Mouse (Mus musculus) olfactory bulb, adult 2 months (tissue): ENCODE results near the gene Tmem190. TPM values are rescaled to one million over a fixed set of nuclear protein-coding genes. Genes with fewer than 3 reads are reported as not detected.

Experiments used
- H3K27ac ChIP-seq: fragments of 200-500 bp; 2 replicates; pipeline ENCODE4 v1.5.1; 2012; ENCODE audit warnings: low read depth, low read length; ENCODE audit not compliant: insufficient read depth
- H3K4me1 ChIP-seq: fragments of 200-500 bp; 2 replicates; pipeline ENCODE4 v1.6.1; 2012; ENCODE audit warnings: low read length; ENCODE audit not compliant: control insufficient read depth, insufficient read depth
- H3K4me3 ChIP-seq: fragments of 200-500 bp; 2 replicates; pipeline ENCODE4 v1.5.1; 2012; ENCODE audit warnings: mild to moderate bottlenecking, low read depth, low read length, moderate library complexity; ENCODE audit not compliant: insufficient read depth
- CTCF ChIP-seq: fragments of 200-500 bp; IDR thresholded peaks from 2 replicates; pipeline ENCODE4 v1.5.1; 2012; ENCODE audit warnings: low read depth, mild to moderate bottlenecking, low read length, moderate library complexity; ENCODE audit not compliant: insufficient read depth
- POLR2A ChIP-seq: fragments of 200-500 bp; IDR thresholded peaks from 2 replicates; pipeline ENCODE4 v1.6.1; 2012; ENCODE audit warnings: mild to moderate bottlenecking, low read depth, low read length, moderate library complexity; ENCODE audit not compliant: insufficient read depth
- WGBS: fragments of 180-500 bp; shearing (Covaris S2); methylation state at CpG from one replicate; pipeline ENCODE4 v1.1.7; 2018; 5-methylcytosine and 5-hydroxymethylcytosine counted together
- polyA plus RNA-seq: library from polyadenylated mRNA; stranded (reverse); fragments of >200 nt; gene quantifications from 2 replicates; pipeline ENCODE4 v1.2.4, GENCODE M21; 2012; ENCODE audit warnings: low replicate concordance; ENCODE audit not compliant: missing spikeins, insufficient read depth, insufficient read length

Gene Tmem190
- polyA plus RNA-seq, 1 experiment, result not detected

GRCm38 (mm10) chr7:4771202-4771601, 11.5 kb upstream of the Tmem190 start, which contains the start of gene Fam71e2:
Gene Fam71e2, minus strand, starts transcription at chr7:4771302.
- TF ChIP-seq CTCF, result no peak
- no peak for TF ChIP-seq POLR2A
- WGBS, result 77% methylated on average over 5 of the region's 5 CpGs
- H3K4me3 ChIP-seq, result no peak within 1 kb of the TSS
- no peaks in the 10 kb centered on the region for H3K4me1 ChIP-seq
- H3K27ac ChIP-seq, result no peak within 1 kb of the TSS

DNA sequence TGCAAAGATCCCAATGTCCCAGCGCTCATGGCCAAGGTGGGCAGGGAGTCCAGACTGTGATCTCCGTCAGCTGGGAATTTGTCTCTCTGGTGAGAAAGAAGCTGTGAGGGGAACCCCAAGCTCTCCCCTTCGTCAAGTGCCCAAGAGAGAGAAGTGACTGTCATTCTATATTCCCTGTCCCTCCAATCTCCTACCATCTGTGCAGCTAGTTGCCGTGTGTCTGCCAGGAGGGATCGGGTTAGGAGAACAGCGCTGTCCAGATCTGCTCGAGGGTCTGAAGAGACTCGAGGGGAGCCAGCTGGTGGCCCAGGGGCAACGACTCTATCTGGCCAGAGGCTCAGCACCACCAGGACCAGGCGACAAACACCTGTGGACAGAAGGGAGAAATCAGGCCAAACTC, 6.6 kb upstream of the Tmem190 start:
- no peaks in the 10 kb centered on the region; the same call in 1 of the 2 replicates for H3K4me1 ChIP-seq
- TF ChIP-seq CTCF (no peak), POLR2A (no peak)
- no peak overlapping the region for H3K4me3 ChIP-seq
- WGBS, result 66% methylated on average over 10 of the region's 10 CpGs
- H3K27ac ChIP-seq, result no peak overlapping the region

GRCm38 (mm10) chr7:4776861-4777830, 5.6 kb upstream of the Tmem190 start:
- Histone ChIP-seq H3K4me3 (peak overlapping the region; percentile 19), H3K4me1 (no peaks in the 10 kb centered on the region; the same call in 1 of the 2 replicates), H3K27ac (no peak overlapping the region)
- WGBS, result 1% methylated on average over 54 of the region's 56 CpGs
- TF ChIP-seq POLR2A (no peak), CTCF (no peak)

DNA sequence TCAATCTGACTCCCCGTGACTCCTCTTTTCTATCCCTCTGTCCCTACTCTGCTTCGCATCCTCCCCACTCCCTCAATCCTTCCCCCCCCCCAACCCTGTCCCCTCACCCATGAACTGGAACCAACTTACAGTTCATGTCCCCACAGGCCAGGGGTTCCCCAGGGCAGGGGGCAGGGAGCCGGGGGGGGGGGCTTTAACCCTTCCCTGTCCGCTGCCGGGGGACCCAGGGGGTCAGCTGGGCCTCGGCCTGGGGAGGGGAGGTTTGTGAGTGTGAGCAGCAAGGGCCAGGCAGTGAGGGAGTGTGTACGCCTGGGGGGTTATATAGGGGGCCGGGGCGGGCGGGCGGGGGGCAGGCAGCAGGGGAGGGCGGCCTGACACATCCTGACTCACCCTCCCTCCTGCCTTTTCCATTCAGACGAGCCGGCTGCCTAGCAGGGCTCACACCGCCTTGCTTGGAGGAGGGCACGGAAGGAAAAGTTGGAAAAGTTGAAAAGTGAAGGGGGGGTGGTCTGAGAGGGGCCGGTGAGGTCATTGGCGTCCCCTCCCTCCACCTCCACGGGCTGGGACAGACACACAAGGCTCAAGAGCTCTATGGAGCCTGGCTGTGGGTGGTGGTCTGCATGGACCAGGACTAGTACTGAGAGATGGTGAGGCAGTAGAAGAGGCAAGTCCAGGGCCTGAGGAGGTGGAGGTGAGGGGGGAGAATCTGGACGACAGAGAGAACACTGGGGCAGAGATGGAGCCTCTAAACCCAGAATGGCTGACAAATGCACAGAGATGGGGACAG, 4.7 kb upstream of the Tmem190 start:
- Histone ChIP-seq H3K4me1 (no peaks in the 10 kb centered on the region; the same call in 1 of the 2 replicates), H3K4me3 (no peak overlapping the region), H3K27ac (no peak overlapping the region)
- no peak for TF ChIP-seq POLR2A
- no peak for TF ChIP-seq CTCF
- 5% methylated on average over 18 of the region's 20 CpGs for WGBS

GRCm38 (mm10) chr7:4779921-4780320, 2.8 kb upstream of the Tmem190 start:
- H3K4me3 ChIP-seq, result no peak overlapping the region
- WGBS, result 38% methylated on average over 5 of the region's 5 CpGs
- no peaks in the 10 kb centered on the region; the same call in 1 of the 2 replicates for H3K4me1 ChIP-seq
- no peak for TF ChIP-seq POLR2A
- no peak for TF ChIP-seq CTCF
- H3K27ac ChIP-seq, result no peak overlapping the region

DNA sequence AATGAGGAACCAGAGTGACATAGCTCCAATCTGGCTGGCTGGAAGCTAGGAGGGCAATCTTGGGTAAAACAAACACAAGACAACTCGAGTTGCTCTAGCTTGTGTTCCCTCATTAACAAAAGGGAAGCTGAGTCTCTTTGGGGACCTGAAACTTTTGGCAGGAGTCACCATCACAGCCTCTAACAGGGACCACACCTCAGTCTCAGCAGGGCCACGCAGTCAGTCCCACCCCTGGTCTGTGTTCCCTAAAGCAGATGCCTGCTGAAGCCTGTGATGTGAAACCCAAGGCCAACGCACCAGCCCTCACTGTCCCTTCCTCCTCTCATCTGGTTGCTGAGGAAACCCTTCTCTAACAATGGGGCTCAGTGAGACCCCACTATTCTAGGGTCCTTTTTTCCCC, 607 bp upstream of the Tmem190 start:
- no peaks in the 10 kb centered on the region; the same call in 1 of the 2 replicates for H3K4me1 ChIP-seq
- no peak overlapping the region for H3K4me3 ChIP-seq
- H3K27ac ChIP-seq, result no peak overlapping the region
- WGBS, result 64% methylated on average over 3 of the region's 3 CpGs
- TF ChIP-seq CTCF (no peak), POLR2A (no peak)

- Histone ChIP-seq H3K27ac (no peak overlapping the region), H3K4me3 (no peak overlapping the region), H3K4me1 (peaks cover 4% of the 10 kb centered on the region)
- 91% methylated on average over 14 of the region's 14 CpGs for WGBS
- TF ChIP-seq POLR2A (no peak), CTCF (no peak)
Observed at GRCm38 (mm10) chr7:4783667-4784268, 1.0 kb downstream of the Tmem190 start.

DNA sequence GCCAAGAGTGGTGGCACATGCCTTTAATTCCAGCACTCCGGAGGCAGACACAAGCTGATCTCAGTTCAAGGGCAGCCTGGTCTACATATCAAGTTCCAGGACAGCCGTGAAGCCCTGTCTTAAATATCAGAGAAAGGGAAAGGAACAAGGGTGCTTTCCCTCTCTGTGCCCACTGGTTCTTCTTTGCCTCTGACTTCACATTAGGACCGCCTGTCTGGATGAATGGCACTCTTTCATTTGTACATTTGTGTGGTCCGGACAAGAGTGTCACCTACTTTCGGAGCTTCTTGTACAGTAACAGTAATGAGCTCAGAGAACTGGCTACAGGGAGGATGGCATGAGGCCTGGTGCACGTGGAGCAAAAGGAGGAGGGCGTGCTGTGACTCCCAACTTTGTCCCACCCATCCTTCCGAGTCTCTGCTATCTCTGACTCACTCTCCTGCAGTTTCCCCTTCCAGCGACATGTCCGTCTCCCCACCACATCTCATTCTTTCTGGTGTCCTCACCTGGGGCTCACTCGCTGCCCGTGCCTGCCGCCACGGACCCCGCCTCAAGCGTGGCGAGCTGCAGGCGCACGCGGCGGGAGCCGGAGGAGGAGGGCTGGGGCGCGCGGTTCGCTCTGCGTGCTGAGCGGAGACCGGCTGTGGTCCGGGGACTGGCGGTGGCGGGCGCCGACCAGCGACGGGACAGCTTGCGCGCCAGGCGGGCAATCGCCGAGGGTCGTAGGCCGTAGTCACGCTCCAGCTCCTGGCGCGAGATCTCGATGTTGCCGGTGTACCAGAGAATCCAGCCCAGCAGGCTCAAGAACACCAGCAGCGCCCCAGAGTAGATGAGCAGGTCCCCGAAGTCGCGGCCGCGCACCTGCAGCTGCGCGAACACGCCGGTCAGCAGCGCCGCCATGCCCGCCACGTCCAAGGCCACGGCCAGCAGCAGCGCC, 6.0 kb downstream of the Tmem190 start:
- WGBS, result 3% methylated on average over 64 of the region's 64 CpGs
- Histone ChIP-seq H3K4me3 (peak overlapping the region; percentile 53), H3K4me1 (peaks cover 10% of the 10 kb centered on the region), H3K27ac (no peak overlapping the region)
- TF ChIP-seq POLR2A (no peak), CTCF (no peak)
